Mouse (Mus musculus) heart, adult 18-20 months (tissue): Measurements from ENCODE around the gene Bod1. TPM values are rescaled to one million over a fixed set of nuclear protein-coding genes. Genes with fewer than 3 reads are reported as not detected.
A peak's percentile ranks its signal among the peaks of the same experiment; 100 is the strongest.

ENCODE experiments used
- DNase-seq, 2 experiments: peaks; one replicate each; pipeline ENCODE4 v3.0.0; 2021 to 2022; ENCODE audit warnings: mixed read lengths in 1 of 2
- total RNA-seq, 2 experiments: library from RNA; stranded (reverse); gene quantifications; 2 replicates each; pipeline ENCODE4 v1.2.3; 2021

The Bod1 gene
- total RNA-seq, 2 experiments from 2014 or later, result 134 to 154 TPM

GRCm38 (mm10) chr11:31669172-31669869, 2.4 kb downstream of the Bod1 start:
- no peak for DNase-seq

- peak; percentile 70 to 77 for DNase-seq
These were observed 7.5 kb downstream of the Bod1 start for GRCm38 (mm10) chr11:31664186-31664585.

GRCm38 (mm10) chr11:31663501-31663900, 8.2 kb downstream of the Bod1 start:
- peak; percentile 68 to 84 for DNase-seq

GRCm38 (mm10) chr11:31662872-31663446, 8.7 kb downstream of the Bod1 start:
- DNase-seq, result no peak

GRCm38 (mm10) chr11:31662214-31662613, 9.5 kb downstream of the Bod1 start:
- DNase-seq, result no peak

- no peak for DNase-seq
These were observed 13.9 kb downstream of the Bod1 start for GRCm38 (mm10) chr11:31657806-31658175.

- no peak for DNase-seq
These were observed 14.4 kb downstream of the Bod1 start for GRCm38 (mm10) chr11:31657168-31657805.

GRCm38 (mm10) chr11:31649507-31649906, 22.2 kb downstream of the Bod1 start:
- DNase-seq, result peak in 1 of 2 experiments; percentile 36

- no peak for DNase-seq
These were observed 24.4 kb downstream of the Bod1 start for GRCm38 (mm10) chr11:31647268-31647667.

- DNase-seq, result no peak
These were observed 25.1 kb downstream of the Bod1 start for GRCm38 (mm10) chr11:31646571-31646970.

- no peak for DNase-seq
These were observed 28.6 kb downstream of the Bod1 start for GRCm38 (mm10) chr11:31643120-31643519.

GRCm38 (mm10) chr11:31641066-31641810, 30.4 kb downstream of the Bod1 start:
- DNase-seq, result no peak

GRCm38 (mm10) chr11:31640187-31640586, 31.5 kb downstream of the Bod1 start:
- no peak for DNase-seq

- peak; percentile 69 to 84 for DNase-seq
These were observed 33.8 kb downstream of the Bod1 start for GRCm38 (mm10) chr11:31637788-31638373.

- DNase-seq, result no peak
These were observed 43.0 kb downstream of the Bod1 start for GRCm38 (mm10) chr11:31628700-31629099.

- DNase-seq, result no peak
These were observed 50.9 kb downstream of the Bod1 start for GRCm38 (mm10) chr11:31620796-31621195.

GRCm38 (mm10) chr11:31617797-31618196, 53.9 kb downstream of the Bod1 start:
- DNase-seq, result no peak

- DNase-seq, result peak; percentile 92 to 96
These were observed 54.4 kb downstream of the Bod1 start for GRCm38 (mm10) chr11:31617236-31617635.

- DNase-seq, result no peak
These were observed 55.0 kb downstream of the Bod1 start for GRCm38 (mm10) chr11:31616722-31617121.
